Mouse (Mus musculus): ENCODE results near the gene Nt5e. TPM values are rescaled to one million over a fixed set of nuclear protein-coding genes. Genes with fewer than 3 reads are reported as not detected.

Nt5e gene
- polyA plus RNA-seq, 2 experiments, result 19.1 to 27.3 TPM

GRCm38 (mm10) chr9:88309127-88309526 is 17.9 kb upstream of the Nt5e start:
- 57% methylated on average over 1 of the region's 1 CpGs for WGBS
- no peak for ATAC-seq (ENCODE audit: low FRiP score, low read depth)

GRCm38 (mm10) chr9:88319226-88319625 is 7.8 kb upstream of the Nt5e start:
- Histone ChIP-seq H3K4me2 (replicated peaks; ENCODE audit: low read depth, low read length, severe bottlenecking) (no peak overlapping the region), H3K4me1 (ENCODE audit: control insufficient read depth, insufficient read depth, low read length) (no peaks in the 10 kb centered on the region), H3K27me3 (ENCODE audit: control insufficient read depth, insufficient read depth, low read length) (no peaks in the 10 kb centered on the region), H3K27ac (replicated peaks; ENCODE audit: low read depth, low read length) (no peak overlapping the region), H3K36me3 (ENCODE audit: control insufficient read depth, insufficient read depth, low read length) (no peaks in the 10 kb centered on the region), H3K9ac (ENCODE audit: low read depth, low read length, severe bottlenecking) (no peak overlapping the region), H3K4me3 (replicated peaks; ENCODE audit: low read length) (no peak overlapping the region), H3K9me3 (ENCODE audit: control insufficient read depth, low read length) (no peaks in the 10 kb centered on the region)
- no peak for DNase-seq (ENCODE audit: low spot score)
- ATAC-seq (ENCODE audit: low FRiP score, low read depth), result no peak
- TF ChIP-seq POLR2A (IDR thresholded peaks at IDR 0.05; ENCODE audit: borderline replicate concordance, extremely low read depth, insufficient read depth, insufficient read length), result no peak

More at GRCm38 (mm10) chr9:88309127-88309526, 17.9 kb upstream of the Nt5e start:
- H3K9ac ChIP-seq (ENCODE audit: low read depth, low read length, severe bottlenecking), result no peak overlapping the region
- H3K27ac ChIP-seq (replicated peaks; ENCODE audit: low read depth, low read length), result no peak overlapping the region
- H3K27me3 ChIP-seq (ENCODE audit: control insufficient read depth, insufficient read depth, low read length), result no peaks in the 10 kb centered on the region
- TF ChIP-seq POLR2A (IDR thresholded peaks at IDR 0.05; ENCODE audit: borderline replicate concordance, extremely low read depth, insufficient read depth, insufficient read length), result no peak
- H3K4me1 ChIP-seq (ENCODE audit: control insufficient read depth, insufficient read depth, low read length), result no peaks in the 10 kb centered on the region
- DNase-seq (ENCODE audit: low spot score), result no peak
- H3K36me3 ChIP-seq (ENCODE audit: control insufficient read depth, insufficient read depth, low read length), result no peaks in the 10 kb centered on the region
- H3K4me3 ChIP-seq (replicated peaks; ENCODE audit: low read length), result no peak overlapping the region
- H3K4me2 ChIP-seq (replicated peaks; ENCODE audit: low read depth, low read length, severe bottlenecking), result no peak overlapping the region
- no peaks in the 10 kb centered on the region for H3K9me3 ChIP-seq (ENCODE audit: control insufficient read depth, low read length)

GRCm38 (mm10) chr9:88324616-88325015 is 2.4 kb upstream of the Nt5e start:
- no peak for ATAC-seq (ENCODE audit: low FRiP score, low read depth)
- 87% methylated on average over 3 of the region's 3 CpGs for WGBS

GRCm38 (mm10) chr9:88328666-88329065 is 1.7 kb downstream of the Nt5e start:
- no peak for DNase-seq (ENCODE audit: low spot score)
- Histone ChIP-seq H3K9me3 (ENCODE audit: control insufficient read depth, low read length) (no peaks in the 10 kb centered on the region), H3K4me2 (replicated peaks; ENCODE audit: low read depth, low read length, severe bottlenecking) (peak overlapping the region; percentile 19; the same call in 1 of the 2 replicates), H3K27ac (replicated peaks; ENCODE audit: low read depth, low read length) (no peak overlapping the region), H3K9ac (ENCODE audit: low read depth, low read length, severe bottlenecking) (no peak overlapping the region), H3K4me3 (replicated peaks; ENCODE audit: low read length) (peak overlapping the region; percentile 56), H3K4me1 (ENCODE audit: control insufficient read depth, insufficient read depth, low read length) (peaks cover 5% of the 10 kb centered on the region), H3K27me3 (ENCODE audit: control insufficient read depth, insufficient read depth, low read length) (no peaks in the 10 kb centered on the region), H3K36me3 (ENCODE audit: control insufficient read depth, insufficient read depth, low read length) (no peaks in the 10 kb centered on the region)
- TF ChIP-seq POLR2A (IDR thresholded peaks at IDR 0.05; ENCODE audit: borderline replicate concordance, extremely low read depth, insufficient read depth, insufficient read length), result no peak
- ATAC-seq (ENCODE audit: low FRiP score, low read depth), result no peak
- 18% methylated on average over 5 of the region's 5 CpGs for WGBS

More at GRCm38 (mm10) chr9:88324616-88325015, 2.4 kb upstream of the Nt5e start:
- no peaks in the 10 kb centered on the region for H3K27me3 ChIP-seq (ENCODE audit: control insufficient read depth, insufficient read depth, low read length)
- no peak for TF ChIP-seq POLR2A (IDR thresholded peaks at IDR 0.05; ENCODE audit: borderline replicate concordance, extremely low read depth, insufficient read depth, insufficient read length)
- DNase-seq (ENCODE audit: low spot score), result no peak
- H3K9me3 ChIP-seq (ENCODE audit: control insufficient read depth, low read length), result no peaks in the 10 kb centered on the region
- no peak overlapping the region for H3K9ac ChIP-seq (ENCODE audit: low read depth, low read length, severe bottlenecking)
- no peak overlapping the region for H3K27ac ChIP-seq (replicated peaks; ENCODE audit: low read depth, low read length)
- no peaks in the 10 kb centered on the region for H3K36me3 ChIP-seq (ENCODE audit: control insufficient read depth, insufficient read depth, low read length)
- no peak overlapping the region for H3K4me3 ChIP-seq (replicated peaks; ENCODE audit: low read length)
- no peak overlapping the region for H3K4me2 ChIP-seq (replicated peaks; ENCODE audit: low read depth, low read length, severe bottlenecking)
- no peaks in the 10 kb centered on the region; the same call in 1 of the 2 replicates for H3K4me1 ChIP-seq (ENCODE audit: control insufficient read depth, insufficient read depth, low read length)

- no peaks in the 10 kb centered on the region for H3K9me3 ChIP-seq (ENCODE audit: control insufficient read depth, low read length)
- DNase-seq (ENCODE audit: low spot score) (no peak), ATAC-seq (ENCODE audit: low FRiP score, low read depth) (no peak)
- H3K4me1 ChIP-seq (ENCODE audit: control insufficient read depth, insufficient read depth, low read length), result peaks cover 5% of the 10 kb centered on the region
- H3K4me2 ChIP-seq (replicated peaks; ENCODE audit: low read depth, low read length, severe bottlenecking), result peak overlapping the region; percentile 24; the same call in 1 of the 2 replicates
- no peak overlapping the region for H3K27ac ChIP-seq (replicated peaks; ENCODE audit: low read depth, low read length)
- no peaks in the 10 kb centered on the region for H3K27me3 ChIP-seq (ENCODE audit: control insufficient read depth, insufficient read depth, low read length)
- no peaks in the 10 kb centered on the region for H3K36me3 ChIP-seq (ENCODE audit: control insufficient read depth, insufficient read depth, low read length)
- H3K4me3 ChIP-seq (replicated peaks; ENCODE audit: low read length), result peak overlapping the region; percentile 15; the same call in 1 of the 2 replicates
- no peak for TF ChIP-seq POLR2A (IDR thresholded peaks at IDR 0.05; ENCODE audit: borderline replicate concordance, extremely low read depth, insufficient read depth, insufficient read length)
- no peak overlapping the region for H3K9ac ChIP-seq (ENCODE audit: low read depth, low read length, severe bottlenecking)
- WGBS, result 27% methylated on average over 10 of the region's 10 CpGs
These were observed 2.3 kb downstream of the Nt5e start for GRCm38 (mm10) chr9:88329166-88329748.
